Mouse (Mus musculus): Measurements from ENCODE around the gene Srm. TPM values are rescaled to one million over a fixed set of nuclear protein-coding genes. Genes with fewer than 3 reads are reported as not detected.
A peak's percentile ranks its signal among the peaks of the same experiment; 100 is the strongest.

The Srm gene
- polyA plus RNA-seq, 1 experiment from 2014 or later: 387 TPM

- H3K27ac ChIP-seq: no peak overlapping the region
- H3K4me3 ChIP-seq: no peak overlapping the region
- H3K36me3 ChIP-seq: peaks cover 76% of the 10 kb centered on the region
- peaks cover 42% of the 10 kb centered on the region for H3K4me1 ChIP-seq
- H3K27me3 ChIP-seq (replicated peaks): no peaks in the 10 kb centered on the region
- whole genome bisulfite sequencing (ENCODE audit: insufficient replicate concordance): 93% methylated on average over 4 of the region's 4 CpGs
- no peaks in the 10 kb centered on the region for H3K9me3 ChIP-seq (replicated peaks)
- H3K9ac ChIP-seq: no peak overlapping the region
- ATAC-seq: no peak
- H3K4me2 ChIP-seq: no peak overlapping the region
Observed at GRCm38 (mm10) chr4:148622485-148622884, 31.2 kb downstream of the Srm start.

GRCm38 (mm10) chr4:148623609-148624008 is 32.3 kb downstream of the Srm start:
- Histone ChIP-seq H3K9ac (0 out of 2 replicates have a peak overlapping the region, but pooled peaks have one; percentile 1), H3K4me3 (no peak overlapping the region; the same call in none of the 2 replicates), H3K27ac (no peak overlapping the region), H3K36me3 (peaks cover 67% of the 10 kb centered on the region), H3K27me3 (replicated peaks) (no peaks in the 10 kb centered on the region), H3K4me1 (peaks cover 44% of the 10 kb centered on the region), H3K4me2 (peak overlapping the region; percentile 91), H3K9me3 (replicated peaks) (no peaks in the 10 kb centered on the region)
- 72% methylated on average over 4 of the region's 4 CpGs for WGBS (ENCODE audit: insufficient replicate concordance)
- ATAC-seq: no peak

- Histone ChIP-seq H3K27me3 (replicated peaks) (no peaks in the 10 kb centered on the region), H3K4me1 (peaks cover 41% of the 10 kb centered on the region), H3K4me2 (peak overlapping the region; percentile 91), H3K9me3 (replicated peaks) (no peaks in the 10 kb centered on the region), H3K36me3 (peaks cover 53% of the 10 kb centered on the region), H3K9ac (peak overlapping the region; percentile 98), H3K4me3 (peak overlapping the region; percentile 86), H3K27ac (peak overlapping the region; percentile 7; the same call in 1 of the 2 replicates)
- no peak for ATAC-seq
- 73% methylated on average over 10 of the region's 10 CpGs for WGBS (ENCODE audit: insufficient replicate concordance)
Observed at GRCm38 (mm10) chr4:148625010-148625409, 33.7 kb downstream of the Srm start.

- H3K27ac ChIP-seq: peak overlapping the region; percentile 93
- WGBS (ENCODE audit: insufficient replicate concordance): under 1% methylated on average over 54 of the region's 57 CpGs
- ATAC-seq: peak; percentile 70
Observed at GRCm38 (mm10) chr4:148625756-148626622, 34.7 kb downstream of the Srm start.

GRCm38 (mm10) chr4:148626623-148627185 is 35.4 kb downstream of the Srm start, which contains the start of gene Tardbp:
TSS of gene Tardbp (minus strand) at chr4:148627019.
- under 1% methylated on average over 48 of the region's 51 CpGs for WGBS (ENCODE audit: insufficient replicate concordance)
- H3K4me2 ChIP-seq: peak within 1 kb of the TSS; percentile 91
- H3K4me1 ChIP-seq: peaks cover 39% of the 10 kb centered on the region

More at GRCm38 (mm10) chr4:148625756-148626622, 34.7 kb downstream of the Srm start:
- Histone ChIP-seq H3K4me2 (peak overlapping the region; percentile 91), H3K4me1 (peaks cover 39% of the 10 kb centered on the region), H3K36me3 (peaks cover 43% of the 10 kb centered on the region), H3K9me3 (replicated peaks) (no peaks in the 10 kb centered on the region), H3K4me3 (peak overlapping the region; percentile 86), H3K27me3 (replicated peaks) (no peaks in the 10 kb centered on the region), H3K9ac (peak overlapping the region; percentile 98)

GRCm38 (mm10) chr4:148627246-148627645 is 35.9 kb downstream of the Srm start:
- Histone ChIP-seq H3K27ac (peak overlapping the region; percentile 46; the same call in 1 of the 2 replicates), H3K9me3 (replicated peaks) (no peaks in the 10 kb centered on the region), H3K4me3 (peak overlapping the region; percentile 86), H3K27me3 (replicated peaks) (no peaks in the 10 kb centered on the region), H3K9ac (peak overlapping the region; percentile 98), H3K4me2 (peak overlapping the region; percentile 91), H3K36me3 (peaks cover 30% of the 10 kb centered on the region), H3K4me1 (peaks cover 35% of the 10 kb centered on the region)
- WGBS (ENCODE audit: insufficient replicate concordance): 60% methylated on average over 3 of the region's 3 CpGs
- peak; percentile 8 for ATAC-seq

More at GRCm38 (mm10) chr4:148626623-148627185, 35.4 kb downstream of the Srm start, which contains the start of gene Tardbp:
- Histone ChIP-seq H3K9me3 (replicated peaks) (no peaks in the 10 kb centered on the region), H3K36me3 (peaks cover 36% of the 10 kb centered on the region), H3K27me3 (replicated peaks) (no peaks in the 10 kb centered on the region), H3K27ac (peak within 1 kb of the TSS; percentile 93), H3K9ac (peak within 1 kb of the TSS; percentile 98), H3K4me3 (peak within 1 kb of the TSS; percentile 86)
- ATAC-seq: peak; percentile 92

- H3K9ac ChIP-seq: no peak overlapping the region
- ATAC-seq: no peak
- no peaks in the 10 kb centered on the region for H3K27me3 ChIP-seq (replicated peaks)
- H3K36me3 ChIP-seq: no peaks in the 10 kb centered on the region
- no peak overlapping the region for H3K4me3 ChIP-seq
- peaks cover 15% of the 10 kb centered on the region for H3K4me1 ChIP-seq
- H3K4me2 ChIP-seq: no peak overlapping the region
- no peak overlapping the region for H3K27ac ChIP-seq
- H3K9me3 ChIP-seq (replicated peaks): no peaks in the 10 kb centered on the region
- 68% methylated on average over 3 of the region's 3 CpGs for WGBS (ENCODE audit: insufficient replicate concordance)
Observed at GRCm38 (mm10) chr4:148632013-148632692, 40.9 kb downstream of the Srm start.

GRCm38 (mm10) chr4:148633395-148634061 is 42.2 kb downstream of the Srm start:
- Histone ChIP-seq H3K36me3 (no peaks in the 10 kb centered on the region), H3K27me3 (replicated peaks) (no peaks in the 10 kb centered on the region), H3K4me2 (no peak overlapping the region), H3K4me1 (peaks cover 17% of the 10 kb centered on the region), H3K9ac (no peak overlapping the region), H3K27ac (no peak overlapping the region), H3K4me3 (no peak overlapping the region), H3K9me3 (replicated peaks) (no peaks in the 10 kb centered on the region)
- ATAC-seq: peak; percentile 42; the same call in 1 of the 2 replicates
- 31% methylated on average over 2 of the region's 2 CpGs for WGBS (ENCODE audit: insufficient replicate concordance)

- 62% methylated on average over 2 of the region's 2 CpGs for WGBS (ENCODE audit: insufficient replicate concordance)
- H3K27me3 ChIP-seq (replicated peaks): 0 out of 2 replicates have a peak, but pooled peaks cover 2% of the 10 kb centered on the region
- peaks cover 20% of the 10 kb centered on the region for H3K4me1 ChIP-seq
- no peak overlapping the region for H3K4me3 ChIP-seq
- no peak overlapping the region for H3K4me2 ChIP-seq
- no peak for ATAC-seq
- no peak overlapping the region for H3K27ac ChIP-seq
- no peak overlapping the region for H3K9ac ChIP-seq
- H3K9me3 ChIP-seq (replicated peaks): no peaks in the 10 kb centered on the region
- H3K36me3 ChIP-seq: no peaks in the 10 kb centered on the region
Observed at GRCm38 (mm10) chr4:148635309-148635708, 44.0 kb downstream of the Srm start.

- H3K4me2 ChIP-seq: no peak overlapping the region
- H3K4me1 ChIP-seq: peaks cover 15% of the 10 kb centered on the region
- H3K9me3 ChIP-seq (replicated peaks): no peaks in the 10 kb centered on the region
- 0 out of 2 replicates have a peak, but pooled peaks cover 2% of the 10 kb centered on the region for H3K27me3 ChIP-seq (replicated peaks)
- WGBS (ENCODE audit: insufficient replicate concordance): 34% methylated on average over 9 of the region's 9 CpGs
- no peak for ATAC-seq
- H3K36me3 ChIP-seq: no peaks in the 10 kb centered on the region
- no peak overlapping the region for H3K9ac ChIP-seq
- H3K27ac ChIP-seq: no peak overlapping the region
- no peak overlapping the region for H3K4me3 ChIP-seq
Observed at GRCm38 (mm10) chr4:148638302-148638701, 47.0 kb downstream of the Srm start.

- H3K9ac ChIP-seq: no peak overlapping the region
- H3K4me2 ChIP-seq: no peak overlapping the region
- no peaks in the 10 kb centered on the region for H3K36me3 ChIP-seq
- H3K27me3 ChIP-seq (replicated peaks): peaks cover 5% of the 10 kb centered on the region; the same call in 1 of the 2 replicates
- ATAC-seq: no peak
- peaks cover 21% of the 10 kb centered on the region for H3K4me1 ChIP-seq
- no peak overlapping the region for H3K27ac ChIP-seq
- WGBS (ENCODE audit: insufficient replicate concordance): 67% methylated on average over 2 of the region's 2 CpGs
- H3K4me3 ChIP-seq: no peak overlapping the region
- no peaks in the 10 kb centered on the region for H3K9me3 ChIP-seq (replicated peaks)
Observed at GRCm38 (mm10) chr4:148639455-148639854, 48.2 kb downstream of the Srm start.
